Mouse (Mus musculus) testis, adult 2 months (tissue): ENCODE measurements around the gene Tmem185b. TPM values are rescaled to one million over a fixed set of nuclear protein-coding genes. Genes with fewer than 3 reads are reported as not detected.

Experiments used
- H3K27ac ChIP-seq: fragments of 200-500 bp; 2 replicates; pipeline ENCODE4 v1.5.1; 2012; ENCODE audit warnings: low read depth, low read length; ENCODE audit not compliant: control insufficient read depth, insufficient read depth
- H3K27me3 ChIP-seq: fragments of 200-500 bp; 2 replicates; pipeline ENCODE4 v1.6.1; 2012; ENCODE audit warnings: mild to moderate bottlenecking, low read length, moderate library complexity; ENCODE audit not compliant: control insufficient read depth, insufficient read depth
- H3K36me3 ChIP-seq: fragments of 200-500 bp; 2 replicates; pipeline ENCODE4 v1.6.1; 2012; ENCODE audit warnings: mild to moderate bottlenecking, low read length; ENCODE audit not compliant: control insufficient read depth, insufficient read depth
- H3K4me1 ChIP-seq: fragments of 200-500 bp; 2 replicates; pipeline ENCODE4 v1.6.1; 2012; ENCODE audit warnings: low read length; ENCODE audit not compliant: control insufficient read depth, insufficient read depth
- H3K4me3 ChIP-seq: fragments of 200-500 bp; 2 replicates; pipeline ENCODE4 v1.5.1; 2012; ENCODE audit warnings: low read depth, mild to moderate bottlenecking, low read length, moderate library complexity, mixed read lengths; ENCODE audit not compliant: control insufficient read depth
- CTCF ChIP-seq: fragments of 200-500 bp; IDR thresholded peaks from 2 replicates; pipeline ENCODE4 v1.5.1; 2012; ENCODE audit warnings: low read depth, mild to moderate bottlenecking, inconsistent platforms, low read length, moderate library complexity; ENCODE audit not compliant: control insufficient read depth, insufficient read depth, insufficient replicate concordance
- POLR2A ChIP-seq: fragments of 200-500 bp; IDR thresholded peaks from 2 replicates; pipeline ENCODE4 v1.6.1; 2012; ENCODE audit warnings: low read depth, mild to moderate bottlenecking, inconsistent platforms, low read length, moderate library complexity; ENCODE audit not compliant: control insufficient read depth
- polyA plus RNA-seq: library from polyadenylated mRNA; depleted of rRNA; stranded (reverse); fragments of >200 nt; gene quantifications from 2 replicates; pipeline ENCODE4 v1.2.3, GENCODE M21; 2012

Tmem185b gene
- polyA plus RNA-seq, 1 experiment = 13.9 TPM

GRCm38 (mm10) chr1:119546490-119546889, 20.5 kb downstream of the Tmem185b start:
- TF ChIP-seq CTCF (no peak), POLR2A (no peak)
- Histone ChIP-seq H3K27ac (no peak overlapping the region), H3K4me1 (no peaks in the 10 kb centered on the region)

DNA sequence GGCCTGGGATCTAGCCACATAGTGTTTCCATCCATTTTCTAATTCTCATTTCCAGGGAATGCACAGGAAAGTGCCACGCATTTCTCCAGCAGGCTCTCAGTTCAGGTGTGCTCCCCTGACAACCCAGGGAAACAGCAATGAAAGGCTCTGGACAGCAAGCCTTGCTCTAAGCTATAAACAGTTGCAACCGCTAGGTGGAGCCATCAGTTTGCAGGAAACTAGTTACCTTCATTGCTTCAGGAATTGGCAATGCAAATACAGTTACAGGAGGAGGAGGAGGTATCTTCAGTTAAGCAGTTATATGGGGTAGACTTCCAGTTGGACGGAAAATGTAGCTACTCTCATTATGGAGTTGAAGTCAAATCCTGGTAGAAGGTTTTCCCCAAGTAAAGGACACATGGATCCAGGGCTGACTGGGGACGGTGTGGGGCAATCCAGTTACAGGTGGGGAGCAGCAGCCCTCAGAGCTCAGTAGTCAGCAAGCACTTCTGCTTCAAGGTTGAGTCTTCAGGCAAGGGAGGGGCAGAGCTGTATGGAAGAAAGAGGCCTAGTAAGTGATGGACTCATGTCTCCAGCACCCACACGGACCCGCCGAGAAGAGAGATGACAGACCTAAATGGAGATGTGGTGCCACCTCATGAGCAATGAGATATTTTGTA, 22.8 kb downstream of the Tmem185b start:
- no peak for TF ChIP-seq POLR2A
- TF ChIP-seq CTCF = no peak

More at GRCm38 (mm10) chr1:119546490-119546889, 20.5 kb downstream of the Tmem185b start:
- Histone ChIP-seq H3K36me3 (peaks cover 7% of the 10 kb centered on the region), H3K27me3 (no peaks in the 10 kb centered on the region), H3K4me3 (no peak overlapping the region)

DNA sequence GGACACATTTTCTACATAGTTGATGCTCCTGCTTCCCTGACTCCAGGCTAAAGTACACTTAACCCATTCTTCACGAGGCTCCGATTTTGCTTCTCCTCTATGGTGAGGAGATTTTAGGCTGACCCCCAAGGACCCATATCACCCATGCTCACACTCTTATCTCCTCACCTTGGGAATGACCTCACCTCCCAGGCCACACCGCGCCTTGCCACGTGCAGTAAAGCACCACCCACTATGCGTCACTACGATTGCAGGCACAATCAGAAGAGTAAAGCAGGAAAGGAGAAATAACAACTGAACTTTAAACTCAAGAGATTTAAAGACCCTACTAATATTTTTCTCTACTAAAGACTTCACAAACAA, 23.3 kb downstream of the Tmem185b start:
- TF ChIP-seq POLR2A (no peak), CTCF (no peak)
- no peak overlapping the region for H3K4me3 ChIP-seq
- no peak overlapping the region for H3K27ac ChIP-seq
- peaks cover 7% of the 10 kb centered on the region for H3K36me3 ChIP-seq
- no peaks in the 10 kb centered on the region for H3K4me1 ChIP-seq
- no peaks in the 10 kb centered on the region for H3K27me3 ChIP-seq

More for the DNA sequence above, 22.8 kb downstream of the Tmem185b start:
- no peaks in the 10 kb centered on the region for H3K27me3 ChIP-seq
- no peaks in the 10 kb centered on the region for H3K4me1 ChIP-seq
- no peak overlapping the region for H3K27ac ChIP-seq
- no peak overlapping the region for H3K4me3 ChIP-seq
- peaks cover 7% of the 10 kb centered on the region for H3K36me3 ChIP-seq

- no peaks in the 10 kb centered on the region for H3K4me1 ChIP-seq
- H3K36me3 ChIP-seq = peaks cover 7% of the 10 kb centered on the region
- no peaks in the 10 kb centered on the region for H3K27me3 ChIP-seq
- H3K4me3 ChIP-seq = no peak overlapping the region
- H3K27ac ChIP-seq = no peak overlapping the region
- TF ChIP-seq CTCF (no peak), POLR2A (no peak)
Observed at GRCm38 (mm10) chr1:119550064-119550463, 24.1 kb downstream of the Tmem185b start.

- H3K27ac ChIP-seq = no peak overlapping the region
- H3K27me3 ChIP-seq = no peaks in the 10 kb centered on the region
- TF ChIP-seq CTCF (no peak), POLR2A (no peak)
- no peak overlapping the region for H3K4me3 ChIP-seq
- peaks cover 9% of the 10 kb centered on the region for H3K36me3 ChIP-seq
- H3K4me1 ChIP-seq = no peaks in the 10 kb centered on the region
Observed at GRCm38 (mm10) chr1:119551651-119552050, 25.7 kb downstream of the Tmem185b start.

DNA sequence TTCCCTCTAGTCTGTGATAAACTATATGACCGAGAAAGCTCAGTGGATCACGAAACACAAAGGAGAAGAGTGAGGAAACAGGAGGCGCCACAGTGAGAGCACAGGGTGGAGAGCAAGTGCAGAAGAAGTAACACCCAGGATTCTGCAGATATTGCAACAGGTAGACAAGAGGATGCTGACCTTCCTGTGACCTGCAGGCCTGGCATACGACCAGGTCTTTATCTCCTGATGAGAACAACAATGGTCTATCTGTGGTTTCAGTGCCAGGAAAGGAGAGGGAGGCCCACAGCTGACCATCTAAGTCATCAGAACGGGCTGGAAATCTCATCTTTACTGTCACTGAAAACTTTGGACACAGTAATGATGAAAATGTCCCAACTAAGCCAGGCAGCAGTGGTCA, 29.7 kb downstream of the Tmem185b start:
- H3K4me1 ChIP-seq = no peaks in the 10 kb centered on the region
- TF ChIP-seq POLR2A = no peak
- TF ChIP-seq CTCF = no peak
- no peak overlapping the region for H3K4me3 ChIP-seq
- H3K27me3 ChIP-seq = no peaks in the 10 kb centered on the region
- H3K36me3 ChIP-seq = peaks cover 3% of the 10 kb centered on the region
- H3K27ac ChIP-seq = no peak overlapping the region

DNA sequence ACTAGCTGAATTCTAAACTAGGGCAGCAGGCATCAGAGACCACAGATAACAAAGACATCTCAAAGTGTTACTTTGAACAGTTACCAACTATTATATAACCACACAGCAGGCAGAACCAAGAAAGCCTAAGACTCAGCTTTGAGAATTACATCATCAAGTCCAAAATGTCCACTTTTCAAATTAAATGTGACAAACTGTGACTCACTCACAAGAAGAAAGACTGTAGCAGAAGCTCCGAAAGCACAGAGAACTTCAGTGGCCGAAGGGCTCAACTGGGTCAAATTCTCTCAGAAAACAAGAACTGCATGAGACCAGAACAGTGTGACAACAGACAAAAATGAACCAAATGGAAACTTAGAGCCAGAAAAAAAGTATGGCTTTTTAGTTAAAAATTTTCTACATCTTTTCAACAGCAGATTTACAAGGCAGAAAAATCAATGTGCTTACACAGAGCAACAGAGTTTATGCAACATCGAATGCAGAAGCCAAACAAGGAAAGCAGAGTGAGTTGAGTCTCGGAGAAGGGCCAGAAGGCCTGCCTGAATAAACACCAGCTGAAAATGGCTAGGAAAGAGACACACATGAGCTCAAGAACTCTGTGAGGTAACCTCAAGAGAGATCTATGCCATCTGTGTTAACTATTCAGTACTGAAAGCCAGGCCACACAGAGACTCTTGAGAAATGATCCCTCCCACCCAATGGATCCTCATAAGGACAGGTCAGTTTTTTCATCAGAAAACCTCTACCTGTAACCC, 31.9 kb downstream of the Tmem185b start:
- peak overlapping the region; percentile 30; the same call in 1 of the 2 replicates for H3K27ac ChIP-seq
- H3K36me3 ChIP-seq = peaks cover 1% of the 10 kb centered on the region
- H3K4me1 ChIP-seq = no peaks in the 10 kb centered on the region
- no peaks in the 10 kb centered on the region for H3K27me3 ChIP-seq
- H3K4me3 ChIP-seq = no peak overlapping the region
- TF ChIP-seq POLR2A (no peak), CTCF (no peak)

DNA sequence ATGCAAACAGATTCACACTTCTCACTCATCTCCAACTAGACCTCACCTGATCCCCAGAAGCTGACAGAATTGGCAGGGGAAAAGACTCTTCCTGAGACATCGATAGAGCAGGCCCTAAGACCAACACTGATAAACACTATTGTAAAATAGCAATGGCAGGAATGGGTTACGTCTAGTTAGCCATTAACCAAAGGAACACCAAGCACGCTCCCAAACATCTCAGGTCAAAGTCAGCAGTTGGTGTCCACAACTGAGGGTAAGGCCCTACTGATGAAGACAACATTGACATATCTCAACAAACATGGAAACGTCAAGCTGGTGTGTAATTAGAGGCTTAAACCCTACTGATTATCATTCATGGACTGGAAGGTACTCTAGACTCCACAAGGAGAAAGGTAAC, 39.6 kb downstream of the Tmem185b start:
- Histone ChIP-seq H3K27me3 (no peaks in the 10 kb centered on the region), H3K4me1 (no peaks in the 10 kb centered on the region), H3K36me3 (no peaks in the 10 kb centered on the region), H3K4me3 (no peak overlapping the region), H3K27ac (no peak overlapping the region)
- TF ChIP-seq POLR2A (no peak), CTCF (no peak)
